Mouse (Mus musculus) small intestine, adult 2 months (tissue): ENCODE measurements around the gene Mmrn2.

Source experiments
- CTCF ChIP-seq: fragments of 200-500 bp; IDR thresholded peaks from 2 replicates; pipeline ENCODE4 v1.5.1; 2012; ENCODE audit warnings: low read depth, mild to moderate bottlenecking, control low read depth, inconsistent platforms, low read length, moderate library complexity, mixed read lengths; ENCODE audit not compliant: insufficient replicate concordance, insufficient read length; ENCODE audit errors: extremely low read depth
- POLR2A ChIP-seq: fragments of 200-500 bp; IDR thresholded peaks from 2 replicates; pipeline ENCODE4 v1.6.1; 2012; ENCODE audit warnings: low read depth, mild to moderate bottlenecking, control low read depth, inconsistent platforms, low read length, moderate library complexity

GRCm38 (mm10) chr14:34453648-34454047 is 78.4 kb downstream of the Mmrn2 start:
- TF ChIP-seq CTCF (no peak), POLR2A (no peak)
